Mouse (Mus musculus) kidney, postnatal 10 days (tissue): ENCODE data around the gene Hist1h2an.
"Not testable (repeated sequence)": the region's sequence is repeated elsewhere in the genome, so short reads cannot be mapped to it uniquely, and the experiment has no call there.

Experiments
- DNase-seq: peaks from one replicate; pipeline ENCODE4 v3.0.0; 2021; ENCODE audit warnings: mixed read lengths

Hist1h2an gene

GRCm38 (mm10) chr13:21782361-21783254 is 4.4 kb downstream of the Hist1h2an start:
- not testable (repeated sequence) for DNase-seq

- no peak for DNase-seq
Observed at GRCm38 (mm10) chr13:21781639-21782038, 5.4 kb downstream of the Hist1h2an start.

- DNase-seq = no peak
Observed at GRCm38 (mm10) chr13:21781021-21781555, 5.9 kb downstream of the Hist1h2an start.

GRCm38 (mm10) chr13:21779767-21780731 is 7.0 kb downstream of the Hist1h2an start, which contains the start of gene Hist1h1b:
Hist1h1b (minus strand) TSS chr13:21780625.
- peak; percentile 69 for DNase-seq

- DNase-seq = peak; percentile 80
Observed at GRCm38 (mm10) chr13:21778814-21779766, 7.9 kb downstream of the Hist1h2an start.

- DNase-seq = no peak
Observed at GRCm38 (mm10) chr13:21755707-21756106, 31.3 kb downstream of the Hist1h2an start.

GRCm38 (mm10) chr13:21754294-21755001 is 32.6 kb downstream of the Hist1h2an start:
- peak; percentile 61 for DNase-seq

GRCm38 (mm10) chr13:21753524-21754285 is 33.3 kb downstream of the Hist1h2an start, which contains the start of the genes Hist1h2ak and Hist1h2bn:
Hist1h2ak (minus strand) TSS chr13:21753827.
Hist1h2bn (plus strand) TSS chr13:21754123.
- peak; percentile 67 for DNase-seq

- DNase-seq = no peak
Observed at GRCm38 (mm10) chr13:21753051-21753523, 33.9 kb downstream of the Hist1h2an start.

GRCm38 (mm10) chr13:21752356-21752755 is 34.7 kb downstream of the Hist1h2an start:
- no peak for DNase-seq

- DNase-seq = no peak
Observed at GRCm38 (mm10) chr13:21751827-21752226, 35.2 kb downstream of the Hist1h2an start.

GRCm38 (mm10) chr13:21751417-21751816 is 35.6 kb downstream of the Hist1h2an start:
- DNase-seq = no peak

GRCm38 (mm10) chr13:21750159-21751017 is 36.6 kb downstream of the Hist1h2an start, which contains the start of gene Hist1h4k:
Hist1h4k (minus strand) TSS chr13:21750505.
- DNase-seq = peak; percentile 94

- DNase-seq = no peak
Observed at GRCm38 (mm10) chr13:21749387-21750158, 37.4 kb downstream of the Hist1h2an start.

- no peak for DNase-seq
Observed at GRCm38 (mm10) chr13:21745006-21745405, 42.0 kb downstream of the Hist1h2an start.
